Mouse (Mus musculus): Measurements from ENCODE around the gene Cacna2d3.

GRCm38 (mm10) chr14:29558440-29558839 lies 163.2 kb downstream of the Cacna2d3 start:
- TF ChIP-seq TAL1 (conservative IDR thresholded peaks at IDR 0.05; ENCODE audit: low read depth, low read length) (no peak), CTCF (IDR thresholded peaks at IDR 0.05; ENCODE audit: low read depth, low read length) (no peak), GATA1 (IDR thresholded peaks at IDR 0.05; ENCODE audit: borderline replicate concordance, low read length) (no peak)

Data from G1E (cell line).